Mouse (Mus musculus) bone marrow macrophage, adult 2 months (primary cell): ENCODE data around the gene Tnni3. TPM values are rescaled to one million over a fixed set of nuclear protein-coding genes. Genes with fewer than 3 reads are reported as not detected.
A peak's percentile ranks its signal among the peaks of the same experiment; 100 is the strongest.

Experiments
- H3K27ac ChIP-seq: 2 replicates; pipeline ENCODE4 v1.5.1; 2012; ENCODE audit warnings: low read depth, low read length; ENCODE audit not compliant: insufficient read depth
- H3K4me1 ChIP-seq: 2 replicates; pipeline ENCODE4 v1.6.1; 2012; ENCODE audit warnings: low read length; ENCODE audit not compliant: control insufficient read depth, insufficient read depth
- H3K4me3 ChIP-seq: 2 replicates; pipeline ENCODE4 v1.5.1; 2012; ENCODE audit warnings: mild to moderate bottlenecking, low read length, moderate library complexity; ENCODE audit not compliant: insufficient read depth
- CTCF ChIP-seq: IDR thresholded peaks from 2 replicates; pipeline ENCODE4 v1.5.1; 2012; ENCODE audit warnings: low read depth, mild to moderate bottlenecking, low read length, moderate library complexity
- POLR2A ChIP-seq: IDR thresholded peaks from 2 replicates; pipeline ENCODE4 v1.6.1; 2012; ENCODE audit warnings: mild to moderate bottlenecking, low read depth, low read length, borderline replicate concordance
- polyA plus RNA-seq: library from polyadenylated mRNA; stranded (reverse); fragments of >200 nt; gene quantifications from 2 replicates; pipeline ENCODE4 v1.2.4, GENCODE M21; 2012; ENCODE audit not compliant: missing spikeins, insufficient read depth, insufficient read length

Gene Tnni3
- polyA plus RNA-seq, 1 experiment: 12.3 TPM

- TF ChIP-seq CTCF: no peak
- no peak for TF ChIP-seq POLR2A
- H3K4me1 ChIP-seq: no peaks in the 10 kb centered on the region
- H3K4me3 ChIP-seq: peak overlapping the region; percentile 46
- no peak overlapping the region for H3K27ac ChIP-seq
These were observed 45.8 kb downstream of the Tnni3 start for GRCm38 (mm10) chr7:4478021-4478795.

- TF ChIP-seq CTCF (no peak), POLR2A (no peak)
- no peak overlapping the region for H3K27ac ChIP-seq
- no peaks in the 10 kb centered on the region for H3K4me1 ChIP-seq
- no peak overlapping the region for H3K4me3 ChIP-seq
These were observed 50.1 kb downstream of the Tnni3 start for GRCm38 (mm10) chr7:4473940-4474339.

GRCm38 (mm10) chr7:4471179-4471555 lies 52.9 kb downstream of the Tnni3 start:
- Histone ChIP-seq H3K4me1 (no peaks in the 10 kb centered on the region), H3K4me3 (peak overlapping the region; percentile 33), H3K27ac (no peak overlapping the region)
- TF ChIP-seq POLR2A (no peak), CTCF (no peak)

- H3K4me3 ChIP-seq: peak overlapping the region; percentile 33
- no peak for TF ChIP-seq CTCF
- TF ChIP-seq POLR2A: no peak
- no peaks in the 10 kb centered on the region for H3K4me1 ChIP-seq
- no peak overlapping the region for H3K27ac ChIP-seq
These were observed 53.5 kb downstream of the Tnni3 start for GRCm38 (mm10) chr7:4470275-4471178.

Other genes with a start within 250 kb of the Tnni3 start
- not detected in 2 replicates for gene Ncr1, start 186.5 kb downstream of the Tnni3 start, polyA plus RNA-seq
- 0.13 TPM in 1 of 2 replicates, not detected in the other for gene Gp6, start 126.5 kb downstream of the Tnni3 start, polyA plus RNA-seq
- gene Rdh13, start 78.6 kb downstream of the Tnni3 start, polyA plus RNA-seq: 6.5 and 7.5 TPM in 2 replicates
- gene Eps8l1, start 63.6 kb downstream of the Tnni3 start, polyA plus RNA-seq: 23.7 and 29.0 TPM in 2 replicates
- gene Ppp1r12c, start 22.5 kb downstream of the Tnni3 start, polyA plus RNA-seq: 293 and 348 TPM in 2 replicates
- gene Tnnt1, start 7.8 kb downstream of the Tnni3 start, polyA plus RNA-seq: 3.0 and 4.4 TPM in 2 replicates
- 8.2 and 8.9 TPM in 2 replicates for gene Dnaaf3, start 8.2 kb upstream of the Tnni3 start, polyA plus RNA-seq
- gene Syt5, start 23.3 kb upstream of the Tnni3 start, polyA plus RNA-seq: not detected in 2 replicates
- not detected in 2 replicates for gene Ptprh, start 79.8 kb upstream of the Tnni3 start, polyA plus RNA-seq
- gene Tmem86b, start 107.2 kb upstream of the Tnni3 start, polyA plus RNA-seq: 10.9 and 14.8 TPM in 2 replicates
- 84.8 and 90.0 TPM in 2 replicates for gene Ppp6r1, start 134.8 kb upstream of the Tnni3 start, polyA plus RNA-seq
- 24.7 and 26.7 TPM in 2 replicates for gene Hspbp1, start 160.8 kb upstream of the Tnni3 start, polyA plus RNA-seq
- 0.64 TPM in 1 of 2 replicates, not detected in the other for gene Brsk1, start 166.4 kb upstream of the Tnni3 start, polyA plus RNA-seq
- gene Tmem150b, start 201.0 kb upstream of the Tnni3 start, polyA plus RNA-seq: 33.6 and 36.4 TPM in 2 replicates
- 109 and 120 TPM in 2 replicates for gene Kmt5c, start 215.9 kb upstream of the Tnni3 start, polyA plus RNA-seq
- 8.0 and 8.1 TPM in 2 replicates for gene Cox6b2, start 228.9 kb upstream of the Tnni3 start, polyA plus RNA-seq
- gene Fam71e2, start 247.1 kb upstream of the Tnni3 start, polyA plus RNA-seq: not detected in 2 replicates